Mouse (Mus musculus): ENCODE results near the gene Atp2b1. TPM values are rescaled to one million over a fixed set of nuclear protein-coding genes. Genes with fewer than 3 reads are reported as not detected.

Gene Atp2b1
- total and polyA plus RNA-seq, 3 experiments, result 23.5 to 26.6 TPM; not detected in 1

GRCm38 (mm10) chr10:98916781-98917340 lies 2.7 kb downstream of the Atp2b1 start (continued):
- TF ChIP-seq MAX (IDR thresholded peaks at IDR 0.05; ENCODE audit: low read length), result no peak
- no peak for TF ChIP-seq KAT2A (conservative IDR thresholded peaks at IDR 0.05; ENCODE audit: low read depth, low read length)
- no peak for TF ChIP-seq BHLHE40 (IDR thresholded peaks at IDR 0.05; ENCODE audit: borderline replicate concordance, low read depth, low read length)

GRCm38 (mm10) chr10:98925081-98925480 lies 10.9 kb downstream of the Atp2b1 start:
- H3K27ac ChIP-seq (ENCODE audit: control insufficient read depth, low read depth, low read length), result no peak overlapping the region
- TF ChIP-seq ZNF384 (IDR thresholded peaks at IDR 0.05; ENCODE audit: low read depth, low read length) (no peak), ETS1 (IDR thresholded peaks at IDR 0.05; ENCODE audit: low read depth, low read length) (no peak), UBTF (IDR thresholded peaks at IDR 0.05; ENCODE audit: borderline replicate concordance, insufficient read depth, low read depth, low read length) (no peak), ZKSCAN1 (IDR thresholded peaks at IDR 0.05; ENCODE audit: low read depth, low read length) (no peak), POLR2AphosphoS2 (IDR thresholded peaks at IDR 0.05; ENCODE audit: low read length) (no peak), TAL1 (IDR thresholded peaks at IDR 0.05; ENCODE audit: low read length) (no peak), RCOR1 (IDR thresholded peaks at IDR 0.05; ENCODE audit: low read depth, low read length) (no peak)
- H3K79me2 ChIP-seq (ENCODE audit: control insufficient read depth, insufficient read depth, low read length, poor library complexity), result peaks cover 59% of the 10 kb centered on the region
- H3K36me3 ChIP-seq (ENCODE audit: control insufficient read depth in 1 of 2, insufficient read depth in 2 of 2, low read length in 2 of 2), result peaks cover 0 to 9% of the 10 kb centered on the region in 2 experiments; a peak in 3 of 4 replicates
- no peak for DNase-seq (ENCODE audit: low read depth, low spot score)
- no peaks in the 10 kb centered on the region for H3K9me3 ChIP-seq (replicated peaks; ENCODE audit: insufficient read depth, low read length)
- no peak overlapping the region for H3K4me3 ChIP-seq (ENCODE audit: control insufficient read depth in 1 of 2, insufficient read depth in 1 of 2, low read depth in 2 of 2, low read length in 2 of 2)
- no peak overlapping the region for H3K9ac ChIP-seq (ENCODE audit: control insufficient read depth, low read depth, low read length, poor library complexity, severe bottlenecking)
- no peaks in the 10 kb centered on the region for H3K27me3 ChIP-seq (ENCODE audit: control insufficient read depth in 1 of 2, insufficient read depth in 2 of 2, low read length in 2 of 2)
- peaks cover 6% of the 10 kb centered on the region in 2 experiments for H3K4me1 ChIP-seq (ENCODE audit: control insufficient read depth in 1 of 2, insufficient read depth in 2 of 2, low read length in 2 of 2)

- Histone ChIP-seq H3K4me3 (ENCODE audit: control insufficient read depth in 1 of 2, insufficient read depth in 1 of 2, low read depth in 2 of 2, low read length in 2 of 2) (no peak overlapping the region), H3K9ac (ENCODE audit: control insufficient read depth, low read depth, low read length, poor library complexity, severe bottlenecking) (no peak overlapping the region), H3K27ac (ENCODE audit: control insufficient read depth, low read depth, low read length) (no peak overlapping the region), H3K79me2 (ENCODE audit: control insufficient read depth, insufficient read depth, low read length, poor library complexity) (peaks cover 62% of the 10 kb centered on the region), H3K36me3 (ENCODE audit: control insufficient read depth in 1 of 2, insufficient read depth in 2 of 2, low read length in 2 of 2) (peaks cover 0 to 15% of the 10 kb centered on the region in 2 experiments; a peak in 3 of 4 replicates), H3K27me3 (ENCODE audit: control insufficient read depth in 1 of 2, insufficient read depth in 2 of 2, low read length in 2 of 2) (no peaks in the 10 kb centered on the region), H3K4me1 (ENCODE audit: control insufficient read depth in 1 of 2, insufficient read depth in 2 of 2, low read length in 2 of 2) (peaks cover 8 to 10% of the 10 kb centered on the region in 2 experiments), H3K9me3 (replicated peaks; ENCODE audit: insufficient read depth, low read length) (no peaks in the 10 kb centered on the region)
- no peak for DNase-seq (ENCODE audit: low read depth, low spot score)
- no peak for TF ChIP-seq RCOR1 (IDR thresholded peaks at IDR 0.05; ENCODE audit: low read depth, low read length)
- TF ChIP-seq GATA1 (IDR thresholded peaks at IDR 0.05; ENCODE audit: low read depth, low read length), result peak; percentile 33; the same call in 1 of the 2 replicates
These were observed 12.8 kb downstream of the Atp2b1 start for GRCm38 (mm10) chr10:98926991-98927390.

- no peak overlapping the region for H3K4me3 ChIP-seq (ENCODE audit: control insufficient read depth in 1 of 2, insufficient read depth in 1 of 2, low read depth in 2 of 2, low read length in 2 of 2)
- no peak for DNase-seq (ENCODE audit: low read depth, low spot score)
- no peak for TF ChIP-seq GABPA (IDR thresholded peaks at IDR 0.05; ENCODE audit: low read depth, low read length)
- TF ChIP-seq CTCF (IDR thresholded peaks at IDR 0.05 in 2 of 3, conservative IDR thresholded peaks at IDR 0.05 in 1 of 3; ENCODE audit: control insufficient read depth in 1 of 3, insufficient read depth in 1 of 3, low read depth in 2 of 3, low read length in 3 of 3, poor library complexity in 1 of 3, severe bottlenecking in 1 of 3), result no peak
- no peak for TF ChIP-seq POLR2AphosphoS2 (IDR thresholded peaks at IDR 0.05; ENCODE audit: low read length)
- no peak for TF ChIP-seq CHD1 (IDR thresholded peaks at IDR 0.05; ENCODE audit: low read depth, low read length)
- no peak for TF ChIP-seq USF2 (IDR thresholded peaks at IDR 0.05; ENCODE audit: borderline replicate concordance in 1 of 2, insufficient read depth in 1 of 2, low read depth in 1 of 2, low read length in 2 of 2)
- no peaks in the 10 kb centered on the region for H3K9me3 ChIP-seq (replicated peaks; ENCODE audit: insufficient read depth, low read length)
- peaks cover 0 to 15% of the 10 kb centered on the region in 2 experiments; a peak in 3 of 4 replicates for H3K36me3 ChIP-seq (ENCODE audit: control insufficient read depth in 1 of 2, insufficient read depth in 2 of 2, low read length in 2 of 2)
- no peaks in the 10 kb centered on the region for H3K27me3 ChIP-seq (ENCODE audit: control insufficient read depth in 1 of 2, insufficient read depth in 2 of 2, low read length in 2 of 2)
- H3K4me1 ChIP-seq (ENCODE audit: control insufficient read depth in 1 of 2, insufficient read depth in 2 of 2, low read length in 2 of 2), result peaks cover 8 to 10% of the 10 kb centered on the region in 2 experiments
- H3K9ac ChIP-seq (ENCODE audit: control insufficient read depth, low read depth, low read length, poor library complexity, severe bottlenecking), result no peak overlapping the region
- peaks cover 62% of the 10 kb centered on the region for H3K79me2 ChIP-seq (ENCODE audit: control insufficient read depth, insufficient read depth, low read length, poor library complexity)
- no peak overlapping the region for H3K27ac ChIP-seq (ENCODE audit: control insufficient read depth, low read depth, low read length)
These were observed 15.2 kb downstream of the Atp2b1 start for GRCm38 (mm10) chr10:98929444-98929843.
